Mouse (Mus musculus) v-Abl transformed pro-B cells (cell line): Measurements from ENCODE around the gene Klhl11.

Experiments used
- in situ Hi-C, 2 experiments: fragments of 400-800 bp; cut with MboI; formaldehyde crosslinking; loops; one replicate each; pipeline ENCODE4 v1.15.1; 2025; ENCODE audit not compliant: unreplicated experiment in 2 of 2

Gene Klhl11

DNA sequence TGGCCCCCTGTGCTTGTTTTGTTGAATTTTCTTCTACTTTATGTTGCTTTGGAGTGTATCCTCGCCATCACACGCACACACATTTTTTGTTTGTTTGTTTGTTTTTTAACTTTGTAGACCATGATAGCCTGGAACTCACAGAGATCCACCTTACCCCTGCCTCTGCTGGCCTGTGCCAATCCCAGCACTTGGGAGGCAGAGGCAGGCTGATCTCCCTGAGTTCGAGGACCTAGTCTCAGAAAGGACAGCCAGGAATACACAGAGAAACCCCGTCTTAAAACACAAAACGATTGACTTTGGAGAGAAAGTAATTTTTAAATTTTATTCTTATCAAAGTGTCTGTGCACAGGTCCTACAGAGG lies 374 bp upstream of the Klhl11 start:
- in situ Hi-C loops = no loop called here

DNA sequence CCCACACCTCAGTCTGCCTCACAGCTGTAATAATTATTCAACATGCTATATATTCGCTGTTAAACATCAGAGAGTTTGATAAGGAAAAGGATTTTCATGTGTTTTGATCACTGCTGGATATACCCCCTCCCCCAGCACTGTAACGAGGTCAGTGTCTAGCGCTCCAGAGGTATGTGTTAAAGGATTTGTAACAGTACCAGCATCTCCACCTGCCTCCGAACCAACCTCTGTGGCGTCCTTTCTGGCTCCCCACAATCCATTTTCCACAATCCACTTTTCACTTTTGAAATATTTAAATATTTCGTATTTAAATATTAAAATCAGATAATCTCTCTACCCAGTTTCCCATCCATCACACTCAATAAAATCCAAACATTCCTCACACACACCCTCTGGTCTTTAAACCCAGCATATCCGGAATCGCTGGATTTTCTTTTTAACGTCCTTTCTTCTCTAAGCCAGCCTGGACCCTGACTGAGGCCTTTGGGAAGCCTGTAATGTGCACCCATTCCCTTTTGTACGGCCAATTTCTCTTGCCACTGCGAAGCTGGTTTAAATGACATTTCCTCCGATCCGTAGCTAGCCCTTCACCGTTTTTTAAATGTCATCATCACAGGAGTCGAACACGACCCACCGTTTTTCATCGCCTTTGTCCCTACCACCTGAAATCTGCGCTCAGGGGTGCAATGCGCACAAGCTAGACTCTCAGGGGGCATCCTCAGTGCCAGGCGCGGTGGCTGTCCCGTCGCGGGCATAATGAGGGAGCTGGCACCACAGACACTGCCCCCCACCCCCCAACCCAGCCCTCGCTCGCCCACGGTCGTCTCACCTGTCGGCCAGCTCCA lies 967 bp downstream of the Klhl11 start:
- in situ Hi-C loops = no loop called here

DNA sequence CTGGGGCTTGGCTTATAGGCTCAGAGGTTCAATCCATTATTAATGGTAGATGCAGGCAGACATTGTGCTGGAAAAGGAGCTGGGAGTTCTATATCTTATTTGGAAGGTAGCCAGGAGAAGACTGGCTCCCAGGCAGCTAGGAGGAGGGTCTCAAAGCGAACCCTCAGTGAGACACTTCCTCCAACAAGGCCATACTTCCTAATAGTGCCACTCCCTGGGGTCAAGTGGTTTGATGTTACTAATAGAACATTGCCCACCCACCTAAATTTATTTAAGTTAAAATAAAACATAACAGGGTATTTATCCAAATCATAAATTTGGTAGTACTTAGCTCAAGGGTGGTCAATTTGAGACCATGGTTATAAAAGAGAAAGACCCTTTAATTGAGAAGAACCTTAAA lies 6.7 kb downstream of the Klhl11 start:
- in situ Hi-C loops = no loop called here

DNA sequence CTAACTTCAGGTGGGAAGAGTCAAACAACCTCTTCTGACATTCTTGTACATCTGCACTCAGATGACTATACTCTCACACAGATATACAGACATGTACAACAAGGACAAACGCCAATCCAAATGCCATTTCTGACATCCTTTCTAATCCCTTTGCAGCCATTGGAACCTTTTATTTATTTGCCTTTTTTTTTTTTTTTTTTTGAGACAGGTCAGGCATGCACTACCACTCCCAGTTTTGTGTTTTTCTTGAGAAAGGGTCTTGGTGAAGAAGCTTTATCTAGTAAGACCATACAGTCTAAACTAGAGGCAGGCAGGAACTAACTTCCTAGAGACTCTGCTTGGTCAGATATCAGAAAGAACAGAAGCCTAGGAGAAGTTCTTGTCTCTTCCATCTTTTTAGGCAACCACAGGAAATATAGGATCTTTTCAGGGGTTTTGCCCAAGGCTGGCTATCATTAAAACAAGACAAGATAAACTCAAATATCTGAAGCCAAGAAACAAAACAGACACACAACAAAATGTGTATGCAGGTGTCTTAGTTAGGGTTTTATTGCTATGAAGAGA lies 7.2 kb downstream of the Klhl11 start:
- in situ Hi-C loops = no loop called here

DNA sequence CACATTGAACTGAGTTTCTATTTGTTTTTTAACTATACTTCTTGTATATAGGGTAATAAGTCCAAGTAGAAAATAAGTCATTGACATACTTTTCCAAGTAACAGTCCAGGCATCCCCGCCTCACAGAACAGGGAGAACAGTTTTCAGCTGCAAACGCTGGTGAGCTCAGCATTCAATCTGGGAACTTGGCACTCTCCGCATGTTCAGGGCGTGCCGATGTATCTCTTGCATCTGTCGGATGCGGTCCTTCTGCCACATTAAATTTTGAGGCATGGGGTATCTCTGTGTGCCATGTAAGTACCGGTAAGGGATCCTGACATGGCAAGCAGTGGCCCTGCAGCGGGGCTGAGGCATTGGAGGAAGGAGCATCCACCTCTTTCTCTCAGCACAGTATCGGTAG lies 9.8 kb downstream of the Klhl11 start:
- in situ Hi-C loops = no loop called here

DNA sequence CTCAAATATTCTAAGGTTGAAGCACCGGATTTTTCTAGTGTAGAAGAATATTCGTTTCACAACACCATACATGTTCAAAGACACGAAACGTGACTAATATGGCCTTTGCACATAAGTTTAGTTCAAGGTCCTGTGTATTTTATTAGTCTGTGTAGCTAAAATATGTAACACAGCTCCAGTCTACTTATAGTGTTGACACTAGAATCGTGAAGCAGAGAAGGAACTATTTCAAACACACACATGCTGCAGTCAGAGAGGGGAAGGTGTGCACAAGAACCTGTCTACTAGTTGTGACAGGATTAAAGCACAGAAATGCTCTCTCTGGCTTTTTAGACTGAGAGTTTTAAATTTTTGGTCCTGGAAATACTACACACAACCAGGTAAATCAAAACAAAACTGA lies 14.8 kb downstream of the Klhl11 start:
- in situ Hi-C loops = no loop called here

DNA sequence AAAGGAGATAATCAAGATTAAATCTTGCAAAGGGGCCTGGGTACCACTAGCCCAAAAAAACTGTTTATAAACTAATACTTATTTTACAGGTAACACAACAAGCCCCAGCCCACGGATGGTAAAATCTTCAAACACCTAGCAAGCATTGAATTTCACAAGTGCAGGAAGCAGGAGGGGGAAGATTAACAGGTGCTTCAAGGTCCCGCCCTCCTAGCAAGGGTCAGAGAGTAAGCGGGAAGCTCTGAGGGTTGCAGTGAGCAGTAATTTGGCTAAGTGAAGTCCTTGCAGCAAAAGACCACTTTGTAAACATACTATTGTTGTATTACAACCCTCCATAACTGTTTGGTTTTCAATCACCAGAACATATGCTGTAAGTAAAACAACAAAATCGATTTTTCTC lies 15.3 kb downstream of the Klhl11 start:
- in situ Hi-C loops = no loop called here

DNA sequence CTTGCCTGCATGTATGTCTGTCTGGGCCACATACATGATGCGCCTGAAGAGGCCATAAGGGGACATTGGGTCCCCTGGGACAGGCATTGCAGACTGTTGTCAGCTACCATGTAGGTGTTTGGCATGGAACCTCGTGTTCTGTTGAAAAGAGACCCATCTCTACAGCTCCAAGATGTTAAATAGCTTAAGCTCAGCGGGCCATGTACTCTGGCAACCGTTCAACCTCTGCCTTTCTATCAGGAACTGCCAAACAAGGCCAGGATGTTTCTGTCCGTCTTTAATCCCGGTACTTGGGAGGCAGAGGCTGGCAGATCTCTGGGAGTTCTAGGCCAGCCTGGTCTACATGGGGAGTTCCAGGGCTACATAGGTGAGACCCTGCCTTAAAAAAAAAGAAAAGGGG lies 29.9 kb downstream of the Klhl11 start:
- in situ Hi-C loops = no loop called here

DNA sequence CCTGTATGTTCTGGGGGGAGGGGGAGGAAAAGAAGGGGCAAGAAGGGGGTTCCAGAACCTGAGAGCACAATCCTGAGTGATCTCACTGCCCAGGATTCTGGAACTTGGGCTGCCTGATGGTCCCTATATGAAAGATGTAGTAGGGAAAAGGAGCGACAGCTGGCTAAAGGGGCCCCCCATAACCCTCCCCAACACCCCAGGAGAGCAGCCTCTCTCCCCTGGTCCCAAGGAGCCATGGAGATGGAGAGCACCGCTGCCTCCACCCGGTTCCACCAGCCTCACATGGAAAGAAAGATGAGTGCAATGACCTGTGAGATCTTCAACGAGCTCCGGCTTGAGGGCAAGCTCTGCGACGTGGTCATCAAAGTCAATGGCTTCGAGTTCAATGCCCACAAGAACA lies 30.7 kb downstream of the Klhl11 start, which contains the start of the genes Nt5c3b and Klhl10:
Nt5c3b (minus strand) TSS at position 12 of the 400 bp plus-strand sequence.
Klhl10 (plus strand) TSS at position 121 of the 400 bp plus-strand sequence.
- in situ Hi-C loops = no loop called here

DNA sequence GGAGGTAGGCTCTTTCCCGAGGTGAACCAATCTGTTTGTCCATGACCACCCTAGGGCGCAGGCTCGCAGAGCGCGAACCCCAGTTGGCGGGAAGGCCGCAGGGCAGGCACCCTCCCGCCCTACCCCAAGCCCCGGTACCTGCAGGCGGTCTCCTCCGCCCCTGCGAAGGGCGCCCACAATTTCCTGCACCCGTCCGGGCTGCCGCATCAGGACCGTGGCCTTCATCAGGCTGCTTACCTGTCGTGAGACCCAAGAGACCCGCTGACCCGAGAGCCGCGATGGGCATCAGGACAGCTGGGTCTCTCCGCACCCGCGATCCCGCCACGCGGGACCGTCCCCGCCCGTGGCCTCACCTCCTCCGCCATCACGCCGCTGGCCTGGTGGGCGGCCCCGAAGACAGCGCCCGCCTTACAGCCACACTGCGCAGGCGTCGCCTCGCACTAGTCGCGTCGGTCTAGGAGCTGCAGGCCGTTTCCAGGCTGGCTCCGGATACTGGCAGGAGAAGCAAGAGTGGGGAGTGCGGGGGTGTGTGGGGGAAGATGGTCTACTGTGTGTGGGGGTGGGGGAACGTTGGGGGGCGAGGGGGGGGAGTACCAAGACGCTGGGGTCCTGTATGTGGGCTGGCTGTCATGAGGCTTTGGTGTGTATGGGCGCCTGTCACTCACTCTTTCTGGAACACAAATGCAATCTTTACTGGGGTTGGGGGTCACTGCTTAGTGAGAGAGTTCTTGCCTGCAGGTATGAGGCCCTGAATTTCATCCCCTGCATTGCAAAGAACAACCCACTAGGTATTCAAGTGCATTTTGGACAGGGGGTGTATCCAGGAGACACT lies 31.6 kb downstream of the Klhl11 start:
- in situ Hi-C loops = no loop called here

DNA sequence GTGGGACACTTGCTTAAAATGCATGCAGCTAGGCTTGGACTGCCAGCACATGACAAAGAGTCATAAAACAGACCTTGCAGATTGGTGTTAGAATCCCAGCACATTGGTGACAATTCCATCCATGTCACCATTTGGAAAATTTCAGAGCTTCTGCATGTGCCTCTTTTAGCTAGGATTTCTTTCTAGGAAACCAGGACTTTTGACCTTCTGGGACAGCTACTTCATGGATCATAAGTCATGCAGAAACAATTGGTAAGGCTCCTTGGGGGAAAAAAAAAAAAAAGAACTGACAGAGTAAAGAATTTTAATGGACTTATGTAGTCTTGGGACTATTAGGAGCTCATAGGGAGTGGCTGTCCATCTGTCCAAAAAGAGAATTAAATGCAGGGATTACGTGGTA lies 34.6 kb downstream of the Klhl11 start:
- in situ Hi-C loops = no loop called here

DNA sequence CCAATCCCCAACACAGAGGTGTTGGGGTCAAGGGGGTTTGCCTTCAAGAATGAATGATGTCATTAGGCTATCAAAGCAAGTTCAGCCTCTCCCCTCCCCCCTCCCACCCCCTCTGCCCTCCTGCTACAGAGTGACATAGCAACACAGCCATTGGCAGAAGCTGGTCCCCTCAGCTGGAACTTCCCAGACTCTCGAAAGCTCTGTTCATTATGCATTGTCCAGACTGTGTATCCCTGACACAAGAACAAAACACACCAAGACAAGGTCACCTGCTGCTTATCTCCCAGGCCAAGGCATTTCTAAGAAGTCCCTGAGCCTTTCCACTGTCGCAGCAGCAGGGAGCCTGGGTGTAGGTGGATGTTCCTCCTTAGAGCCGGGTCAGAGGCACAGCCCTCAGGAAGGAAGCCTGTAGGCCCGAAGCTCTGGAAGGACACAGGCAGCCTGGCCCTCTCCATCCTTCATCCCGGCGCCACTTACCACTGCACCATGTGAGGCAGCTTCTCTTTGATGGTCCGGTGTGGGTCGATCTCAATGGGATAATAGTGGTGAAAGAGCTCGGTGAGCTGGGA lies 36.8 kb downstream of the Klhl11 start:
- in situ Hi-C loops = no loop called here

DNA sequence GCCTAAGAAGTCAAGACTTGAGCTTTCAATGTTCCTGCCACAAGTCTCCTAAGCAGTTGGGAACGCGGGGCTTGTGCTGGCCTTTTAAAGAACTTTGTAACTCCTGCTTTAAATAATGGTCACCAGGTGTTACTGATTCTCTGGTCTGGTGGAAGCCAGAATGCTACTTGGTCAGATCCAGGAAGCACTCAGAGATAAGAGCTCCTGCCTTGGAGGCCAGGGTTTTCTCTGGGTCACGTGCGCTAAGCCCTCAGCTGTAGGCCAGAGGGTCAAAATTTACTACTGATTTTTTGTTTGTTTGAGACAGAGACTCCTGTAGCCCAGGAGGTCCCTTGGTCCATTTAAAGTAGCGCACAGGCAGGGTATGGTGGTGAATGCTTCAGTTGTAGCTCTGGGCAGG lies 40.5 kb downstream of the Klhl11 start:
- in situ Hi-C loops = no loop called here

DNA sequence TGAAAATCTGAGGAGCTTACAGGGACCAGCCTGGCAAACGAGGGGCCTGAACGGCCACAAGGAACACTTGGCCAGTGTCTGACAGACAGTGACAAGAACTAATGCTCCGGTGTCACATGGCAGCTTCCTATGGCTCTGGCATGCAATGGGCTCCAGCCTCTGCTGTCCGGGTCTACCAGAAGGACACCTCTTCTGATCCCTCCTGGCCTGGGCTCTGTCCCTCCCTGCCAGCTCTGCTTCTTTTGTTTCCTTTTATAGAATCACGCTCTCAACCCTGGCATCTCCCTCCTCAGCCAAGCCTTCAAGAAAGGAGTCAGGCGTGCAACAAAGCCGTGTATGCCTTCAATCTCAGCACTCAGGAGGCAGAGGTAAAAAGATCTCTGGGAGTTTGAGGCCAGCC lies 42.5 kb downstream of the Klhl11 start:
- in situ Hi-C loops = no loop called here

DNA sequence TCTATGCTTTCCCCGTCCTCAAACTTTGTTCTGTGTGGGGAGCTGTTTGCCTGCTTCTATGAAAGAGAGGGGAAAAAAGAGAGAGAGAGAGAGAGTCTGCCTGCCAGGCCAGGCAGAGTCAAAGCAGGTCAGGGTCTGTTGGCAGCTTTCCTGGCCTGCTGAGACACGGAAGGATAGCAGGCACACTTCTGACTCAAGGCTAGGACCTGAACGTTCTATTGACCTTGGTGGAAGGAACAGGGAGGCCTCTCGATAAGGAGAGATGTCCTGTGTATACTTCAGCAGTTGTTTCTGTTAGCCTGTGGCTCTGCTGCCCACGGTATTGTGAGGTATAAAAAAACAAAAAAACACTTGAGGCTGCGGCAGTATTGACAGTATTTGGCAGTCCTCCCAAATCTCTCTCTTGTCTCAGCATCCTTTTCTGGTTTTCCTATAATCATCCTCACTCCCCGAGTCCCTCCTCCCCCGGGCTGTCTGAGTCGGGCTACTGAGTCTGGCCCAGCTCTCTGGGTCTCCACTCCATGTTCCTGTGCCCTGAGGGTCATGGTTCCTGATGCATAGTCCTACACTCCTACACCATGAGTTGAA lies 43.8 kb downstream of the Klhl11 start:
- in situ Hi-C loops = loop anchor here (5.0 to 10.0 kb wide), 4 partner anchors 126 to 526 kb away; no protein-coding TSS in a partner anchor

DNA sequence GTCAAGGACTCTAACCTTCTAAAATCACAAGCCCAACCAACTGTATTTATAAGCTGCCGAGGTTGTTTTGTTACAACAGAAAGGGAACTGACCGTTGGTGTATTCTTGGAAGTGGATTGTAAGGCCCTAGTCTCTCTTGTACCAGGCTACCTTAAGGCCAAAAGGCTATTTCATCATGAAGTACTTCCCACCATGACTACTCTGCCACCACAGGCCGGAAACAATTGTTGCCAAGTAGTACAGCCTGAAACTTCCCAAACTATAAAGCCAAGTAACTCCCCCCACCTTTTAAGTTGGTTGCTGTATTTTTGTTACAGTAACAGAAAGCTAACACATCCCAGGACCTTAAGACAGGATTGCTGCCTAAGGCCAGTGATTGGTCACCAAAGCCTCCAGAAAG lies 45.7 kb downstream of the Klhl11 start:
- in situ Hi-C loops = loop anchor here (5.0 to 10.0 kb wide), 4 partner anchors 128 to 528 kb away; no protein-coding TSS in a partner anchor

DNA sequence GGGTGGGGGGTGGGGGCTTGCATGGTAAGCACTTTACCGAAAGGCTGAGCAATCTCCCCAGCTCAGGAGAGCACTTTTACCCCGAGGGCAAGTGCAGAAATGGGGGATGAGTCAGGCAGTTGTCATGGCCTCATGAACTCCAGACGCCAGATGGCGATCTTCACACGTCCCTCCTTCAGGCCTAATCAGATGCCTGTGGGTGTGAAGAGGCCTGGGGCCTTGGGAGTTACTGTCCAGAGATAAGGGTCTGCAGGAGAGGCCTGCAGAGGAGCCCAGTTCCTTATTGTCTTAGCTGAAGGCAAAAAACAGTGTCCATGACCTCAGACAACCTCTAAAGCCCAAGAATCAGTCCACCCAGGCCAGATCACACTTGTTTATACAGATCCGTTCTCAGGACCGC lies 46.7 kb downstream of the Klhl11 start:
- in situ Hi-C loops = loop anchor here (5.0 to 10.0 kb wide), 4 partner anchors 129 to 529 kb away; no protein-coding TSS in a partner anchor

DNA sequence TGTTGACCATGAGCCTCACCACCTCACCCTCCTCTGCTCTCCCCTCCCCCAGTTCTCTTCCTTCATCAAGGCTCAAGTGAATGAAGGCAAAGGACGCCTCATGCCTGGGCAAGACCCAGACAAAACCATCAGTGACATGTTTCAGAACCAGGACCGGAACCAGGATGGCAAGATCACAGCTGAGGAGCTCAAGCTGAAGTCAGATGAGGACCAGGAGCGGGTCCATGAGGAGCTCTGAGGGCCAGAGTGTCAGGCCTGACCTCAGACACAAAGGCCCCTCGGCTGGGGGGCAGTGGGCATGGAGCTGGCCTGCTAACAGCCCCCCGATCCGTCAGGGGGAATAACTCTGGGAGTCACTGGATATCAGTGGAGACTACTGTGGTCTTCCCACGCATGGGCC lies 48.7 kb downstream of the Klhl11 start:
- in situ Hi-C loops = loop anchor here (5.0 to 10.0 kb wide), 4 partner anchors 131 to 533 kb away; no protein-coding TSS in a partner anchor

DNA sequence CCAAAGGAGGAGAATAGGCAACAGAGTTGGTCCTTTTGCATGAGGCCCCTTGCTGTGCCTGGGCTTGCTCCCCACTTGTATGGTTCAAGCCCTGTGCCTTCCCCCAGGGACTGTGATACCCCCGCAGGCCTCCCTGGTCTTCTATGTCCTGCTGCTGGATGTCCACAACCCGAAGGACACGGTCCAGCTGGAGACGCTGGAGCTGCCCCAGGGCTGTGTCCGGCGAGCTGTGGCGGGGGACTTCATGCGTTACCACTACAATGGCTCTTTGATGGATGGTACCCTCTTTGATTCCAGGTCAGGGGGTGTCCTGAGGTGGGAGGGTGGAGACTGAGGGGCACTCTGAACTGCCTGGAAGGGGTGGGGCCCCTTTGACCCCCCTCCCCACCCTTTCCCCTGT lies 51.0 kb downstream of the Klhl11 start:
- in situ Hi-C loops = loop anchor here (5.0 to 10.0 kb wide), 4 partner anchors 133 to 536 kb away; no protein-coding TSS in a partner anchor
